Mouse (Mus musculus) urinary bladder, adult 18-20 months (tissue): Measurements from ENCODE around the gene Pfkp.

Experiments used
- DNase-seq, 2 experiments: peaks; one replicate each; pipeline ENCODE4 v3.0.0; 2022; ENCODE audit warnings: low spot score in 2 of 2, mixed read lengths in 2 of 2

Pfkp gene

GRCm38 (mm10) chr13:6648669-6649233 is at the start of gene Pfkp:
TSS of gene Pfkp (minus strand) at chr13:6648777.
- DNase-seq = peak; percentile 85 to 88

GRCm38 (mm10) chr13:6690607-6691006 is 42.0 kb upstream of the Pfkp start:
- no peak for DNase-seq

- DNase-seq = peak; percentile 18 to 34
Measured at GRCm38 (mm10) chr13:6689962-6690361, 41.4 kb upstream of the Pfkp start.

- DNase-seq = no peak
Measured at GRCm38 (mm10) chr13:6688790-6689433, 40.3 kb upstream of the Pfkp start.

GRCm38 (mm10) chr13:6666887-6667286 is 18.3 kb upstream of the Pfkp start:
- DNase-seq = no peak

GRCm38 (mm10) chr13:6665506-6665905 is 16.9 kb upstream of the Pfkp start:
- no peak for DNase-seq

- no peak for DNase-seq
Measured at GRCm38 (mm10) chr13:6664216-6664615, 15.6 kb upstream of the Pfkp start.

- DNase-seq = no peak
Measured at GRCm38 (mm10) chr13:6659314-6659713, 10.7 kb upstream of the Pfkp start.

GRCm38 (mm10) chr13:6657300-6657699 is 8.7 kb upstream of the Pfkp start:
- DNase-seq = no peak

- DNase-seq = no peak
Measured at GRCm38 (mm10) chr13:6649542-6649941, 965 bp upstream of the Pfkp start.

GRCm38 (mm10) chr13:6647992-6648668 is 447 bp downstream of the Pfkp start:
- no peak for DNase-seq

GRCm38 (mm10) chr13:6647067-6647991 is 1.2 kb downstream of the Pfkp start:
- DNase-seq = peak in 1 of 2 experiments; percentile 44

- no peak for DNase-seq
Measured at GRCm38 (mm10) chr13:6646674-6647066, 1.9 kb downstream of the Pfkp start.

GRCm38 (mm10) chr13:6646266-6646665 is 2.3 kb downstream of the Pfkp start:
- no peak for DNase-seq

- no peak for DNase-seq
Measured at GRCm38 (mm10) chr13:6643968-6644367, 4.6 kb downstream of the Pfkp start.

GRCm38 (mm10) chr13:6643026-6643425 is 5.6 kb downstream of the Pfkp start:
- no peak for DNase-seq

- DNase-seq = no peak
Measured at GRCm38 (mm10) chr13:6642453-6642852, 6.1 kb downstream of the Pfkp start.

GRCm38 (mm10) chr13:6641497-6641896 is 7.1 kb downstream of the Pfkp start:
- no peak for DNase-seq

- DNase-seq = no peak
Measured at GRCm38 (mm10) chr13:6639507-6640030, 9.0 kb downstream of the Pfkp start.

- DNase-seq = no peak
Measured at GRCm38 (mm10) chr13:6638976-6639375, 9.6 kb downstream of the Pfkp start.

GRCm38 (mm10) chr13:6638425-6638824 is 10.2 kb downstream of the Pfkp start:
- DNase-seq = no peak
